Mouse (Mus musculus) brown adipose tissue, adult 24 weeks (tissue): Measurements from ENCODE around the gene Pdzd2. TPM values are rescaled to one million over a fixed set of nuclear protein-coding genes. Genes with fewer than 3 reads are reported as not detected.
"Not testable (repeated sequence)": the region's sequence is repeated elsewhere in the genome, so short reads cannot be mapped to it uniquely, and the experiment has no call there.

Experiments
- H3K27ac ChIP-seq: fragments of 200-500 bp; replicated peaks from 2 replicates; pipeline ENCODE4 v1.5.1; 2012; ENCODE audit warnings: low read depth, mild to moderate bottlenecking, low read length
- H3K4me1 ChIP-seq: fragments of 200-500 bp; 2 replicates; pipeline ENCODE4 v1.6.1; 2012; ENCODE audit warnings: low read length, mixed read lengths; ENCODE audit not compliant: control insufficient read depth, insufficient read depth, insufficient read length
- H3K4me3 ChIP-seq: fragments of 200-500 bp; 2 replicates; pipeline ENCODE4 v1.5.1; 2012; ENCODE audit warnings: low read depth, mild to moderate bottlenecking, low read length, moderate library complexity; ENCODE audit not compliant: insufficient read depth
- polyA plus RNA-seq: library from polyadenylated mRNA; stranded (reverse); fragments of >200 nt; gene quantifications from 2 replicates; pipeline ENCODE4 v1.2.4, GENCODE M21; 2012; ENCODE audit not compliant: missing spikeins, insufficient read depth, insufficient read length

The Pdzd2 gene
- polyA plus RNA-seq, 1 experiment: 23.7 TPM

DNA sequence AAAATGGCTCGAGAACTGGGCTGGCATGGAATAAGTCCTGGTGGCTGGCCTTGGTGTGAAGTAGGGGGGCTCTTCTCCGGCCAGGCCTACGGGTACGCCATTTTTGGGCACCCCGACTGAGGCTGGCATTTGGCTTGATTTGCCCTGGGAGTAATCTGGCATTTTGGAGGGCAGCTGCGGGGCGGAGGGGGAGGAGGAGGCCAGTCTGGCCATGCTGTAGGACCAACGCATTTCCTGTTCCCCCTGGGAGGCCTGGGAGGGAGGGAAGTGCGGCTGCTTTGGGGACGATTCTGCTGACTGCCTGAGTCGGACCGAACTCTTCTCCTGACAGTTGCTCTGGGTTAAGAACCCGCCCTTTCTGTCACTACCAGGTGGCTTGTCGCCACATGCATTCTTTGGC, 366.2 kb downstream of the Pdzd2 start:
- Histone ChIP-seq H3K4me3 (no peak overlapping the region), H3K4me1 (no peaks in the 10 kb centered on the region; the same call in 1 of the 2 replicates), H3K27ac (no peak overlapping the region)

DNA sequence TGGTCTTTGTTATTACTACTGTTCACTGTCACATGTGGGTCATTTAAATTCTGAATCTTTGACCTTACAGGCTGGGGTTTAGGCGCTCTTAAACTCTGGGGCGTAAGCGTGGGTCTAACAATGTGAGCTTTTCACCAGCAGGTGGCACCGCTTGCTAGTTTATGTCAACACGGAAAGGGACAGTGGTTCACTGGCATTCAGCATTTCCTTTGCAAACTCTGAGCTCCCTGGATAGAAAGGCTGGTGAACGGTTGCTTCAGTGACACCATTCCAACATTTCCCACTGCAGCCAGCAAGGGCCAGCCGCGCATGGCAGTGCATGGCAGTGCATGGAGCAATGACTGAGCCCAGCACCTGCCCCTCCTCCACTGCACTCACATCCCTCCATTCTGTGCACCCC, 368.5 kb downstream of the Pdzd2 start:
- Histone ChIP-seq H3K4me1 (no peaks in the 10 kb centered on the region; the same call in 1 of the 2 replicates), H3K4me3 (no peak overlapping the region), H3K27ac (no peak overlapping the region)

DNA sequence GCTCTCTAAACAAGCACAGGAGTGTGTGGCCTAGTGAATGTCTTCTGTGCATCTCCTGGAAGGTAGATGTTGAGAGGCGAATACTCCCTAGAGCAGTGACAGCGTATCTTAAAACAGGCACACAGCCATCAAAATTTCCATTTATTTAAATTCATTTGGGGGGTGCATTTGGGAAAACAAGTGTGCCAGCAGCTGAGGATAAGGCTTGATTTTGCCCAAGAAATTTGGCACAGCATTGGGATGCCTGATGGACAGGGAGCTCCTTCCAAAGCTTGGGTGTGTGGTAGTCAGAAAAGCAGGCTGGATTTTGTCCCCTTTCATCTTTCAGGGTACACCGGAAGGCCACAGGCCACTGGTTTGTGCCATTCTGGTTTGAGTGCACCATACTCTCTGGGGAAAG, 369.6 kb downstream of the Pdzd2 start:
- Histone ChIP-seq H3K4me3 (no peak overlapping the region), H3K27ac (no peak overlapping the region), H3K4me1 (no peaks in the 10 kb centered on the region; the same call in 1 of the 2 replicates)

DNA sequence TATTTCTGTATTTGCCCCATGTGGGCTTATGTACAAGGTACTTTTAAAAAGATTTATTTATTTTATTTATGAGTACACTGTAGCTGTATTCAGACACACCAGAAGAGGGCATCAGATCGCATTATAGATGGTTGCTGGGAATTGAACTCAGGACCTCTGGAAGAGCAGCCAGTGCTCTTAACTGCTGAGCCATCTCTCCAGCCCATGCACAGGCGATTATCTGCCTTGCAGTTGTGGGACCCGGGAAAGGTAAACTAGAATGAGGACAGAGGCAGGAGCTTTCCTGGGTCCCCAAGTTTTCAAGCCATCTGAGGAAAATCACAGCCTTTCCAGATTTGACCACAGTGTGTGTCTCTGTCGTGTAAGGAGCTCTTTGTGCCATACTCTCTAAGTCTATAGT, 370.9 kb downstream of the Pdzd2 start:
- Histone ChIP-seq H3K4me1 (no peaks in the 10 kb centered on the region; the same call in 1 of the 2 replicates), H3K27ac (no peak overlapping the region), H3K4me3 (no peak overlapping the region)

DNA sequence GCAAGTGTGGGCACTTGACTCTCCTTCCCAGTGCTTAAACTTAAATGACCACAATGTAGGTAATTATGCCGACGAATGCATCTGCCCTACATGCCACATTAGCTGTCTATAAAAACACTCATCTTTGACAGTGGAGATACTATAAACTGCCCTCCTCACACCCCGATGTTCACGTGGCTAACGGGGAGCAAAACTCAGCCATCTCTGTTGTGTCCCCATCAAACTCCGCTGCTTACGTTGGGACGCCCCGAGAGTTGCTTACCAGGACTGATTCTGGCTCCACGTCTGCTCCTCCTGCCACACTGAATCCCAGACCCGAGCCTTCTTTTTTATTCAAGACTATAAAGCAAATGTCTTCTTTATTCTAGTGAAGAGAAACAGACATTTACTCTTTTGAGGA, 371.4 kb downstream of the Pdzd2 start:
- Histone ChIP-seq H3K4me3 (no peak overlapping the region), H3K4me1 (no peaks in the 10 kb centered on the region; the same call in 1 of the 2 replicates), H3K27ac (no peak overlapping the region)

DNA sequence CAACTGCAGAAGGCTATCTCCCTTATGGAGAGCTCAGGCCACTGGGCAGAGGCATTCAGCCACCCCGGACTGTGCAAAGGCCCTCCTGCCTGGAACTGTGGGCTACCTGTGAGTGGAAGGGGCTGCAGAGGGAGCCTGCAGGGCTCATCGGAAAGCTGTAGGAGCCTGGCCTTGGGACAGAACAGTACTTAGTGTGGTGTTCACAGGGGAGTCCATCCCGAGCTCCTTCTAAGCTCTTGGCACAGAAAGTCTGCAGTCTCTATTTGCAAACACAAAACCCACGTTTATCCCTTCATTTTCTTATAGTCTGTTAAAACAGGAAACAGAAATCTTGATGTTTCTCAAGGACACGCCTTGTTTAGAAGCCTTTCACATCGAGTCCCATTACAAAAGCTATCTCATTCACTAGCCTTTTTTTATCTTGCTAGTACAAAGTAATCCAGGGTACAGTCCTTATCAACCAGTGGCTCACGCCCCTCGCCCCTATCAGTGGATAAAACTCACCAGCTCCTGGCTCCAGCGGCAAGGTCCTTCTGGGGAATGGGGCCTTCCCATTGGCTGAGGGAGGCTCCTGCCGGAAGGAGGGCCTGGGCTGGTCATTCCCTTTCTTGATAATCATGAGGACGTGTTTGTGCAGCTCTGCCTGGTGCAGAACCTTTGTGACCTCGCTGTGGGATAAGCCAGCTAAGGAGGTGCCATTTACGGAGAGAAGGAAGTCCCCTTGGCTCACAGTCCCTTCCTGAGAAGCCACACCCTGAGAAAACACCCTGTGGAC, 372.2 kb downstream of the Pdzd2 start:
- no peak overlapping the region for H3K27ac ChIP-seq

DNA sequence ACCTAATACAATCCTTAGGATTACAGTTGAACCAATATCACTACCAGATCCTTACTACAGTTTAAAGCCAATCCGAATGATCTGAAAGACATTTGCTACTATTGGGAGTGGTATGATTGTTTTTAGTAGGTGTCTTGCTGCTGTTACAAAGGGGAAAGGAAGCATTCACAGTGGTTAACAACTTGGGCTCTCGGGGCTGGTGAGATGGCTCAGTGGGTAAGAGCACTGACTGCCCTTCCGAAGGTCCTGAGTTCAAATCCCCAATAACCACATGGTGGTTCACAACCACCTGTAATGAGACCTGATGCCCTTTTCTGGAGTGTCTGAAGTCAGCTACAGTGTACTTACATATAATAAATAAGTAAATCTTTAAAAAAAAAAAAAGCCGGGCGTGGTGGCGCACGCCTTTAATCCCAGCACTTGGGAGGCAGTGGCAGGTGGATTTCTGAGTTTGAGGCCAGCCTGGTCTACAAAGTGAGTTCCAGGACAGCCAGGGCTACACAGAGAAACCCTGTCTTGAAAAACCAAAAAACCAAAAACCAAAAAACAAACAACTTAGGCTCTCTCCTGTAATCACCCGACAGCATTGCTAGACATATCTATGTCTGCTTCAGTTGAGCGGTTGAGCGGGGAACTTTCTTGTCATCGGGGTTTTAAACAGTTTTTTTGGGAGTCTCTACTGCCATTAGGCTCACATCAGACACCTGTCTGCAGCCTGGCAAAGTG, 373.0 kb downstream of the Pdzd2 start:
- not testable (repeated sequence) for H3K27ac ChIP-seq, H3K4me1 ChIP-seq

More for the DNA sequence above, 372.2 kb downstream of the Pdzd2 start:
- Histone ChIP-seq H3K4me1 (no peaks in the 10 kb centered on the region; the same call in 1 of the 2 replicates), H3K4me3 (no peak overlapping the region)

DNA sequence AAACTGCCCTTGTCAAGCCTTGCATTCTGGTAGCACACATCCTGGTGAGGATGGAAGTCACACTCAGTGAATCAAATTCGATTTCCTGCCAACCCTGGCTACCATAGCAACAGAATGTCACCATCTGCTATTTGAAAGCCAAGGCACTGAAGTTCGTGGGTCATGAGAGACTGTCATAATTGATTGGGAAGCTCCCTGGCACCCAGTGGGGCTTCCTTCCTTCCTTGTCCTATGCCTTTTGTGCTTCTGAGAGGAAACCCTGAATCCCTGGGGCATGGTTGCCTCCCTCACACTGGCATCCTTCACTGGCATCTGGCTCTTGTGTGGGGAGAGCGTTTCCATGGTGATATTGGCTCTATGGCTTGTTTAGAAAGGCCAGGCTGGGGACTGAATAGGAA, 373.7 kb downstream of the Pdzd2 start:
- Histone ChIP-seq H3K4me3 (no peak overlapping the region), H3K27ac (no peak overlapping the region), H3K4me1 (no peaks in the 10 kb centered on the region)

More for the DNA sequence above, 373.0 kb downstream of the Pdzd2 start:
- H3K4me3 ChIP-seq: not testable (repeated sequence)

DNA sequence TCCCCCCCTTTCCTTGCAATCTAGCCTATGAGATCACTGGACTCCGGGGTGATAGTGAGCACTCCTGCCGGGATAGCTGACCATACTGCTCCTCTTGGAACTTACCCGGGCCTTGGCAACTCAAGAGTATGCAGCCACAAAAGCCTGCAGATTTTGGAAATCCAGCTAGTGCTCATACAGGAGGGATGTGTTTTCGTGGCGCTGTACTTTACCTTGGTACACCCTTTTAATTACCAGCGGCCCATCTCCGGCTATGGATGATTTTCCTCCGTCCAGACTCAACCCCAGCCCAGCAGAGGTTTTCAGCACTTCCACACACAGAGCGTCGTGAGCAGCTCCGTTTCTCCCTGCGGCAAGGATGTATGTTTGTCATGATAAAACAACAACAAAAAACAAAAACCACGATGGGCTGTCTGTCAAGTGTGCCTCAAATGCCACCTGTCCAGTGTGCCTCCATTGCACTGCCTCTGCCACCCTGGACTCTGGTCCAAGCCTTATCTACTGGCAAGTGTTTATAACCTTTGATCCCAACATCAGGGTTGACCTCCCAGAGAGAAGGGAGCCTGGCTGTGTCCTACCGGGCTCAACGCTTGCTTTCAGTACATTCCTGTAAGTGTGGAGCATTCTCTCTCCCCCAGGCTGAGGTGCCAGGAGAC, 374.2 kb downstream of the Pdzd2 start:
- Histone ChIP-seq H3K4me3 (no peak overlapping the region), H3K27ac (no peak overlapping the region), H3K4me1 (no peaks in the 10 kb centered on the region)

DNA sequence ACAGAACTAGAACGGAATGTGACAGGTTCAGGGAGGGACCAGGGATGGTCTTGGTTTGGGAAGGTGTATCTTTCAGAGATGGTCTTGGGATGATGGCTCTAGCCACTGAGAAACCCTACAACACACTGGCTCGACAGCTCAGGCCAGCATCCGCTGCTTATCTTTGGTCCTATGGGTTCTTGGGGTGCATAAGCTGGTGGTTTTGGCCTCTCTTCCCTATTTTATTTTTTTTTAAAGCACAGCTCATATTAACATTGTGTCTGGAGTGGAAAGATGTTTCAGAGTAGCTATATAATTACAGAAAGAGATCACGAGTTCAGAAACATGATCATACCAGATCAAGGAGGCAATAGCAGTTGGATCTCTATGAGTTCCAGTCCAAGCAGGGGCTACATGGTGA, 375.6 kb downstream of the Pdzd2 start:
- no peak overlapping the region for H3K4me3 ChIP-seq
- no peaks in the 10 kb centered on the region for H3K4me1 ChIP-seq
- no peak overlapping the region for H3K27ac ChIP-seq

DNA sequence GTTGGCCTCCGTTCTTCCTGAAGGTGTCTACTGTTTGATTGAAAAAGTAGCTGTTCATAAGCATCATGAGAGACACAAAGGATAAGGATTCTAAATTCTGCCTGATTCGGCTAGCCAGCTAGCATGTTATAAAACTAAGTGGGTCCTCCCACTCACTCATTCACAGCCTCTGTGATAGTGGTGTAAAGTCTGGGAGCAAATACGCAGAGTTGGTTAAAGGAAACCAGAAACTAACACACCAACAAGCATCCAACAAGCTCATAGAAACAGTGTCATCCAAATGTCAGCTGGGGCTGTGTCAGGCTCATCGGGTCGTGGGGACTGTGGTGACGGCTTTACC, 377.1 kb downstream of the Pdzd2 start:
- Histone ChIP-seq H3K27ac (no peak overlapping the region), H3K4me3 (no peak overlapping the region), H3K4me1 (no peaks in the 10 kb centered on the region)

DNA sequence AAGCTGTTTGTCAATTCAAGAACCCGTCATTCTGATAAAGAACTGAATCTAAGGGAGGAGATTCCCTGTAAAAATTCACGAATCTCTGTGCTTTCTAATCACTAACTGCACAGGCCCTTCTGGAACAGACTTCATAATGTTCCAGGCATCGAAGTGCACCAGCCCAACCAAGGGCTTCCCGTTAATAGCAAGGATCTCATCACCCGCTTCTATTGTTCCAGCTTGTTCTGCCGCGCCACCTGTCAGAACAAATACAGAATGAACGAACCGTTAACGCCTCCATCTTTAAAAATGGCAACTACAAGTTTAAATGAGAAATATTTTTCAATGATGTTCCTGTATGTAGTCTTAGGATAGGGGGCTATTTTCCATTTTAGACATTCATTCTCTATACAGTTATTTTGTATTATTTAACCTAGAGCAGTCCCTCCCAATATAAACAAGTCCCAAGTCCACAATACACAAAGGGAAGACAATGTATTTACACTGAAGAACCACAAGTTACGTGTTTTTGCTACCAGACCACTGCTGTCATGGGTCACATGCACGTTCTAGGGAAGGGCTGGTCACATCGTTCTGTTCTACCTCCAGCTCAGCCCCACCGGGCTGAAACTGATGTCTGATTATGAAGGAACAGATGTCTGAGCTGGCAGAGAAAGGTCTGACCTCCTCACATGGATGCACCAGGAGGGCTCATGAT, 377.6 kb downstream of the Pdzd2 start:
- Histone ChIP-seq H3K4me1 (no peaks in the 10 kb centered on the region), H3K27ac (no peak overlapping the region), H3K4me3 (no peak overlapping the region)

DNA sequence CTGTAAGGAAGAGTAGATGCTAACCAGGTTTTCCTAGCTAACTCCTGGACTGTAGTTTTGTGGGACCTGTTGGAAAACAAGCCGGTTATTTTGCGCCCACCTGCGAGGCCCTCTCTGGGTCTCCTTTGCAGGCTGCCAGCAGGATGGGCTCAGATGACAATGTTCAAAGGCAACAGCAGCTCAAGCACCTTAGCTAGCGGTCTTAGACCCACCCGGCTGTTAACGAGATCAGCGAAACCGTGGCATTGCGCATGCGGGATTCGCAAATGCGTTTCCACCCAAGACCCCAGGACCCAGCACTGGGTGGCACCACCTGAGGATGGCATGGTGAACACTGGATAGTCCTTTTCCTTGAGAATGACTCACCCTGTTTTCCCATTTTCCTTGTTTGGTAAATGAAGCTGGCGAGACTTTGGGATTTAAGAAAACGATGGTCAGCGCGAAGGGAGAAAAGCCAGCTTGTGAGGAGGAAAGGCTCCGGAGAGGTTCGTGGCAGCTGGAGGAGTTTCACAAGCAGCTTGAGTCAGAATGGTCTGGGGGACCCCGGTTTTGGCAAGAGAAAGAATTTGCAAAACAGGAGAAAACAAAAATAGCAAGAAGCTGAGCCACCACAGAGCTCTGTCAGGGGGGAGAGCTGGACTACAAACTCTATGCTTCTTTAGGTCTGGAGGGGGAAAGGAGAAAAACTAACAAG, 379.1 kb downstream of the Pdzd2 start:
- H3K4me1 ChIP-seq: no peaks in the 10 kb centered on the region
- no peak overlapping the region for H3K27ac ChIP-seq
- H3K4me3 ChIP-seq: no peak overlapping the region

DNA sequence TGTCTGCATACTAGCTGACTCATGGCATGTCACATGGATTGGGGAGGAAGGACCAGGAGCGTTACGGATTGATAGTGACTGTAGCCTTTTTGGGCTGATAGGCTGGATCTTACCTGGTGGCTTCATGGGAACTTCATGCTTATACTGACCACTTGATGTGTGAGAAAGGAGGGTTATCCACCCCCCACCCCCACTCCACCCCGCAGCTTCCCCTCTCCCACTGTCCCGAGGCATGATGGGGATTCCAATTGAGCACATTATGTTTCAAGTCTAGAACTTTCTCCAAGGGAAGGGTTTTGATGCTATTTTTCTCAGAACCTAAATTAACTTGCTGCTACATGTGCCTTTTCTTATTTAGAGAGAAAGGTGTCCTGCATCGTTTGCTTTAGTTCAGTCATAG, 381.3 kb downstream of the Pdzd2 start:
- no peak overlapping the region for H3K4me3 ChIP-seq
- no peaks in the 10 kb centered on the region for H3K4me1 ChIP-seq
- no peak overlapping the region for H3K27ac ChIP-seq
